Mouse (Mus musculus): Measurements from ENCODE around the gene Cep135. TPM values are rescaled to one million over a fixed set of nuclear protein-coding genes. Genes with fewer than 3 reads are reported as not detected.

The Cep135 gene
- polyA plus RNA-seq, 1 experiment from 2014 or later: 8.7 TPM

GRCm38 (mm10) chr5:76668118-76668517 is 79.6 kb downstream of the Cep135 start:
- H3K27me3 ChIP-seq (replicated peaks; ENCODE audit: control insufficient read depth, insufficient read depth, low read length): no peaks in the 10 kb centered on the region
- no peak overlapping the region for H3K9ac ChIP-seq (ENCODE audit: low read depth, low read length)
- H3K4me3 ChIP-seq (ENCODE audit: low read depth, low read length): no peak overlapping the region
- no peaks in the 10 kb centered on the region for H3K36me3 ChIP-seq (ENCODE audit: control insufficient read depth, insufficient read depth, low read length)
- no peak overlapping the region for H3K4me2 ChIP-seq
- no peak for ATAC-seq (replicated peaks; ENCODE audit: low FRiP score)
- no peak for DNase-seq (ENCODE audit: low spot score)
- H3K9me3 ChIP-seq (ENCODE audit: control insufficient read depth, low read length): no peaks in the 10 kb centered on the region
- no peaks in the 10 kb centered on the region for H3K4me1 ChIP-seq (replicated peaks; ENCODE audit: control insufficient read depth, insufficient read depth, low read length)
- WGBS: 72% methylated on average over 5 of the region's 5 CpGs
- H3K27ac ChIP-seq (ENCODE audit: low read depth, low read length): no peak overlapping the region

- H3K4me1 ChIP-seq (replicated peaks; ENCODE audit: control insufficient read depth, insufficient read depth, low read length): no peaks in the 10 kb centered on the region
- H3K9me3 ChIP-seq (ENCODE audit: control insufficient read depth, low read length): no peaks in the 10 kb centered on the region
- H3K36me3 ChIP-seq (ENCODE audit: control insufficient read depth, insufficient read depth, low read length): no peaks in the 10 kb centered on the region
- H3K27ac ChIP-seq (ENCODE audit: low read depth, low read length): no peak overlapping the region
- no peak overlapping the region for H3K9ac ChIP-seq (ENCODE audit: low read depth, low read length)
- no peak overlapping the region for H3K4me3 ChIP-seq (ENCODE audit: low read depth, low read length)
- H3K27me3 ChIP-seq (replicated peaks; ENCODE audit: control insufficient read depth, insufficient read depth, low read length): no peaks in the 10 kb centered on the region
- WGBS: 85% methylated on average over 5 of the region's 5 CpGs
- ATAC-seq (replicated peaks; ENCODE audit: low FRiP score) (no peak), DNase-seq (ENCODE audit: low spot score) (no peak)
- no peak overlapping the region for H3K4me2 ChIP-seq
Measured at GRCm38 (mm10) chr5:76668547-76668946, 80.0 kb downstream of the Cep135 start.

GRCm38 (mm10) chr5:76670183-76670582 is 81.7 kb downstream of the Cep135 start:
- Histone ChIP-seq H3K9ac (ENCODE audit: low read depth, low read length) (no peak overlapping the region), H3K4me1 (replicated peaks; ENCODE audit: control insufficient read depth, insufficient read depth, low read length) (no peaks in the 10 kb centered on the region), H3K4me3 (ENCODE audit: low read depth, low read length) (no peak overlapping the region), H3K36me3 (ENCODE audit: control insufficient read depth, insufficient read depth, low read length) (no peaks in the 10 kb centered on the region), H3K27ac (ENCODE audit: low read depth, low read length) (no peak overlapping the region), H3K9me3 (ENCODE audit: control insufficient read depth, low read length) (no peaks in the 10 kb centered on the region), H3K4me2 (no peak overlapping the region), H3K27me3 (replicated peaks; ENCODE audit: control insufficient read depth, insufficient read depth, low read length) (no peaks in the 10 kb centered on the region)
- 87% methylated on average over 10 of the region's 10 CpGs for WGBS
- ATAC-seq (replicated peaks; ENCODE audit: low FRiP score) (no peak), DNase-seq (ENCODE audit: low spot score) (no peak)

GRCm38 (mm10) chr5:76674022-76674653 is 85.6 kb downstream of the Cep135 start:
- ATAC-seq (replicated peaks; ENCODE audit: low FRiP score): no peak
- Histone ChIP-seq H3K27ac (ENCODE audit: low read depth, low read length) (no peak overlapping the region), H3K4me1 (replicated peaks; ENCODE audit: control insufficient read depth, insufficient read depth, low read length) (no peaks in the 10 kb centered on the region)

GRCm38 (mm10) chr5:76675369-76675768 is 86.9 kb downstream of the Cep135 start:
- H3K4me3 ChIP-seq (ENCODE audit: low read depth, low read length): no peak overlapping the region
- no peaks in the 10 kb centered on the region for H3K4me1 ChIP-seq (replicated peaks; ENCODE audit: control insufficient read depth, insufficient read depth, low read length)
- WGBS: 46% methylated on average over 4 of the region's 4 CpGs
- H3K9me3 ChIP-seq (ENCODE audit: control insufficient read depth, low read length): no peaks in the 10 kb centered on the region
- no peak for DNase-seq (ENCODE audit: low spot score)
- ATAC-seq (replicated peaks; ENCODE audit: low FRiP score): no peak
- H3K27me3 ChIP-seq (replicated peaks; ENCODE audit: control insufficient read depth, insufficient read depth, low read length): no peaks in the 10 kb centered on the region
- H3K36me3 ChIP-seq (ENCODE audit: control insufficient read depth, insufficient read depth, low read length): peaks cover 2% of the 10 kb centered on the region; the same call in 1 of the 2 replicates
- no peak overlapping the region for H3K27ac ChIP-seq (ENCODE audit: low read depth, low read length)
- no peak overlapping the region for H3K4me2 ChIP-seq
- H3K9ac ChIP-seq (ENCODE audit: low read depth, low read length): no peak overlapping the region

More at GRCm38 (mm10) chr5:76674022-76674653, 85.6 kb downstream of the Cep135 start:
- DNase-seq (ENCODE audit: low spot score): no peak
- H3K9me3 ChIP-seq (ENCODE audit: control insufficient read depth, low read length): no peaks in the 10 kb centered on the region
- no peak overlapping the region for H3K4me2 ChIP-seq
- H3K9ac ChIP-seq (ENCODE audit: low read depth, low read length): no peak overlapping the region
- peaks cover 2% of the 10 kb centered on the region; the same call in 1 of the 2 replicates for H3K36me3 ChIP-seq (ENCODE audit: control insufficient read depth, insufficient read depth, low read length)
- no peaks in the 10 kb centered on the region for H3K27me3 ChIP-seq (replicated peaks; ENCODE audit: control insufficient read depth, insufficient read depth, low read length)
- WGBS: 78% methylated on average over 5 of the region's 5 CpGs
- no peak overlapping the region for H3K4me3 ChIP-seq (ENCODE audit: low read depth, low read length)

- Histone ChIP-seq H3K9me3 (ENCODE audit: control insufficient read depth, low read length) (no peaks in the 10 kb centered on the region), H3K27me3 (replicated peaks; ENCODE audit: control insufficient read depth, insufficient read depth, low read length) (no peaks in the 10 kb centered on the region), H3K4me2 (no peak overlapping the region), H3K36me3 (ENCODE audit: control insufficient read depth, insufficient read depth, low read length) (peaks cover 2% of the 10 kb centered on the region; the same call in 1 of the 2 replicates), H3K4me1 (replicated peaks; ENCODE audit: control insufficient read depth, insufficient read depth, low read length) (peaks cover 6% of the 10 kb centered on the region; the same call in 1 of the 2 replicates), H3K27ac (ENCODE audit: low read depth, low read length) (no peak overlapping the region), H3K4me3 (ENCODE audit: low read depth, low read length) (no peak overlapping the region), H3K9ac (ENCODE audit: low read depth, low read length) (no peak overlapping the region)
- DNase-seq (ENCODE audit: low spot score): no peak
- 41% methylated on average over 3 of the region's 3 CpGs for WGBS
- no peak for ATAC-seq (replicated peaks; ENCODE audit: low FRiP score)
Measured at GRCm38 (mm10) chr5:76680959-76681358, 92.5 kb downstream of the Cep135 start.

- H3K9ac ChIP-seq (ENCODE audit: low read depth, low read length): no peak overlapping the region
- H3K9me3 ChIP-seq (ENCODE audit: control insufficient read depth, low read length): no peaks in the 10 kb centered on the region
- H3K4me3 ChIP-seq (ENCODE audit: low read depth, low read length): no peak overlapping the region
- H3K27ac ChIP-seq (ENCODE audit: low read depth, low read length): no peak overlapping the region
- ATAC-seq (replicated peaks; ENCODE audit: low FRiP score) (no peak), DNase-seq (ENCODE audit: low spot score) (no peak)
- H3K27me3 ChIP-seq (replicated peaks; ENCODE audit: control insufficient read depth, insufficient read depth, low read length): no peaks in the 10 kb centered on the region
- 63% methylated on average over 4 of the region's 4 CpGs for WGBS
- peaks cover 2% of the 10 kb centered on the region; the same call in 1 of the 2 replicates for H3K36me3 ChIP-seq (ENCODE audit: control insufficient read depth, insufficient read depth, low read length)
- H3K4me1 ChIP-seq (replicated peaks; ENCODE audit: control insufficient read depth, insufficient read depth, low read length): peaks cover 8% of the 10 kb centered on the region; the same call in 1 of the 2 replicates
- no peak overlapping the region for H3K4me2 ChIP-seq
Measured at GRCm38 (mm10) chr5:76681895-76682656, 93.6 kb downstream of the Cep135 start.

GRCm38 (mm10) chr5:76683455-76683854 is 95.0 kb downstream of the Cep135 start:
- 82% methylated on average over 5 of the region's 5 CpGs for WGBS
- no peak overlapping the region for H3K4me3 ChIP-seq (ENCODE audit: low read depth, low read length)
- H3K27ac ChIP-seq (ENCODE audit: low read depth, low read length): no peak overlapping the region
- peaks cover 2% of the 10 kb centered on the region; the same call in 1 of the 2 replicates for H3K36me3 ChIP-seq (ENCODE audit: control insufficient read depth, insufficient read depth, low read length)
- ATAC-seq (replicated peaks; ENCODE audit: low FRiP score) (no peak), DNase-seq (ENCODE audit: low spot score) (no peak)
- no peak overlapping the region for H3K9ac ChIP-seq (ENCODE audit: low read depth, low read length)
- H3K4me1 ChIP-seq (replicated peaks; ENCODE audit: control insufficient read depth, insufficient read depth, low read length): peaks cover 8% of the 10 kb centered on the region; the same call in 1 of the 2 replicates
- H3K4me2 ChIP-seq: no peak overlapping the region
- no peaks in the 10 kb centered on the region for H3K27me3 ChIP-seq (replicated peaks; ENCODE audit: control insufficient read depth, insufficient read depth, low read length)
- no peaks in the 10 kb centered on the region for H3K9me3 ChIP-seq (ENCODE audit: control insufficient read depth, low read length)

Data from liver, embryonic 11.5 days (tissue).